Mouse (Mus musculus) adrenal gland, postnatal 36 days (tissue): ENCODE data around the gene Dio1. TPM values are rescaled to one million over a fixed set of nuclear protein-coding genes. Genes with fewer than 3 reads are reported as not detected.

Source experiments
- DNase-seq, 2 experiments: peaks; one replicate each; pipeline ENCODE4 v3.0.0; 2021; ENCODE audit warnings: mixed read lengths in 1 of 2
- total RNA-seq, 2 experiments: library from RNA; stranded (reverse); gene quantifications; 2 replicates each; pipeline ENCODE4 v1.2.3; 2021

The Dio1 gene
- total RNA-seq, 2 experiments from 2014 or later: not detected

GRCm38 (mm10) chr4:107300902-107301555, 5.9 kb downstream of the Dio1 start:
- DNase-seq: no peak

GRCm38 (mm10) chr4:107300371-107300770, 6.6 kb downstream of the Dio1 start:
- DNase-seq: no peak

GRCm38 (mm10) chr4:107299779-107300340, 7.1 kb downstream of the Dio1 start:
- DNase-seq: no peak

GRCm38 (mm10) chr4:107298071-107298606, 8.8 kb downstream of the Dio1 start:
- no peak for DNase-seq

- DNase-seq: no peak
Observed at GRCm38 (mm10) chr4:107292273-107292662, 14.7 kb downstream of the Dio1 start.

GRCm38 (mm10) chr4:107291611-107292272, 15.2 kb downstream of the Dio1 start:
- DNase-seq: no peak

- no peak for DNase-seq
Observed at GRCm38 (mm10) chr4:107287517-107287916, 19.5 kb downstream of the Dio1 start.

GRCm38 (mm10) chr4:107286386-107286785, 20.6 kb downstream of the Dio1 start:
- no peak for DNase-seq

- DNase-seq: no peak
Observed at GRCm38 (mm10) chr4:107285446-107286200, 21.3 kb downstream of the Dio1 start.

- no peak for DNase-seq
Observed at GRCm38 (mm10) chr4:107280843-107281475, 26.0 kb downstream of the Dio1 start.

- no peak for DNase-seq
Observed at GRCm38 (mm10) chr4:107278188-107278707, 28.7 kb downstream of the Dio1 start.

- DNase-seq: no peak
Observed at GRCm38 (mm10) chr4:107274511-107274910, 32.5 kb downstream of the Dio1 start.

- no peak for DNase-seq
Observed at GRCm38 (mm10) chr4:107273683-107274082, 33.3 kb downstream of the Dio1 start.

GRCm38 (mm10) chr4:107260001-107260400, 47.0 kb downstream of the Dio1 start:
- no peak for DNase-seq

- no peak for DNase-seq
Observed at GRCm38 (mm10) chr4:107254414-107254813, 52.6 kb downstream of the Dio1 start.

GRCm38 (mm10) chr4:107253125-107254091, 53.6 kb downstream of the Dio1 start, which contains the start of the genes Lrrc42 and Hspb11:
Lrrc42 (minus strand) TSS chr4:107253532.
Hspb11 (plus strand) TSS chr4:107253593.
- DNase-seq: peak; percentile 96 to 97

GRCm38 (mm10) chr4:107252522-107252921, 54.4 kb downstream of the Dio1 start:
- no peak for DNase-seq

GRCm38 (mm10) chr4:107250494-107250893, 56.5 kb downstream of the Dio1 start:
- peak; percentile 26 to 53 for DNase-seq

- no peak for DNase-seq
Observed at GRCm38 (mm10) chr4:107249471-107249870, 57.5 kb downstream of the Dio1 start.

- DNase-seq: no peak
Observed at GRCm38 (mm10) chr4:107248061-107248460, 58.9 kb downstream of the Dio1 start.
